Mouse (Mus musculus) limb, embryonic 11.5 days (tissue): ENCODE measurements around the gene Spi1. TPM values are rescaled to one million over a fixed set of nuclear protein-coding genes. Genes with fewer than 3 reads are reported as not detected.

ENCODE experiments used
- ATAC-seq: fragments of 200-750 bp; cut with Nextera tagmentation; 2 replicates; pipeline ENCODE4 v1.8.0; 2017; ENCODE audit warnings: low read depth; ENCODE audit not compliant: insufficient number of reproducible peaks, low FRiP score, low TSS enrichment
- DNase-seq: peaks from one replicate; pipeline ENCODE4 v3.0.0-alpha.2; 2015; ENCODE audit warnings: low spot score
- H3K27ac ChIP-seq: fragments of 300-500 bp; sonication (generic); replicated peaks from 2 replicates; pipeline ENCODE4 v1.5.1; 2014; ENCODE audit warnings: low read depth, mild to moderate bottlenecking, low read length
- H3K27me3 ChIP-seq: fragments of 300-500 bp; sonication (generic); 2 replicates; pipeline ENCODE4 v1.6.1; 2014; ENCODE audit warnings: mild to moderate bottlenecking, low read length, mixed read lengths; ENCODE audit not compliant: control insufficient read depth, insufficient read depth
- H3K36me3 ChIP-seq: fragments of 300-500 bp; sonication (generic); 2 replicates; pipeline ENCODE4 v1.6.1; 2014; ENCODE audit warnings: mild to moderate bottlenecking, low read length, moderate library complexity, mixed read lengths; ENCODE audit not compliant: control insufficient read depth, insufficient read depth
- H3K4me1 ChIP-seq: fragments of 300-500 bp; sonication (generic); 2 replicates; pipeline ENCODE4 v1.6.1; 2014; ENCODE audit warnings: low read length, mixed read lengths; ENCODE audit not compliant: control insufficient read depth, insufficient read depth
- H3K4me2 ChIP-seq: fragments of 300-500 bp; sonication (generic); 2 replicates; pipeline ENCODE4 v1.6.1; 2014; ENCODE audit warnings: low read depth, mild to moderate bottlenecking, moderate library complexity; ENCODE audit not compliant: severe bottlenecking
- H3K4me3 ChIP-seq: fragments of 300-500 bp; sonication (generic); 2 replicates; pipeline ENCODE4 v1.5.1; 2014; ENCODE audit warnings: low read depth, low read length
- H3K9ac ChIP-seq: fragments of 300-500 bp; sonication (generic); 2 replicates; pipeline ENCODE4 v1.6.1; 2014; ENCODE audit warnings: mild to moderate bottlenecking, low read length
- H3K9me3 ChIP-seq: fragments of 300-500 bp; sonication (generic); 2 replicates; pipeline ENCODE4 v1.6.1; 2016; ENCODE audit warnings: low read length; ENCODE audit not compliant: control insufficient read depth
- WGBS: fragments of 180-500 bp; shearing (Covaris S2); extraction: QIAGEN DNeasy Blood & Tissue Kit; methylation state at CpG from one replicate; pipeline ENCODE4 v1.1.7; 2014; 5-methylcytosine and 5-hydroxymethylcytosine counted together
- polyA plus RNA-seq: library from polyadenylated mRNA; unstranded; fragments of >200 nt; fragmentation: Nextera tagmentation; extraction: Ambion mirVana; gene quantifications from 2 replicates; pipeline ENCODE4 v1.2.1, GENCODE M21; 2014

Spi1 gene
- polyA plus RNA-seq, 1 experiment from 2014 or later = 1.9 TPM

DNA sequence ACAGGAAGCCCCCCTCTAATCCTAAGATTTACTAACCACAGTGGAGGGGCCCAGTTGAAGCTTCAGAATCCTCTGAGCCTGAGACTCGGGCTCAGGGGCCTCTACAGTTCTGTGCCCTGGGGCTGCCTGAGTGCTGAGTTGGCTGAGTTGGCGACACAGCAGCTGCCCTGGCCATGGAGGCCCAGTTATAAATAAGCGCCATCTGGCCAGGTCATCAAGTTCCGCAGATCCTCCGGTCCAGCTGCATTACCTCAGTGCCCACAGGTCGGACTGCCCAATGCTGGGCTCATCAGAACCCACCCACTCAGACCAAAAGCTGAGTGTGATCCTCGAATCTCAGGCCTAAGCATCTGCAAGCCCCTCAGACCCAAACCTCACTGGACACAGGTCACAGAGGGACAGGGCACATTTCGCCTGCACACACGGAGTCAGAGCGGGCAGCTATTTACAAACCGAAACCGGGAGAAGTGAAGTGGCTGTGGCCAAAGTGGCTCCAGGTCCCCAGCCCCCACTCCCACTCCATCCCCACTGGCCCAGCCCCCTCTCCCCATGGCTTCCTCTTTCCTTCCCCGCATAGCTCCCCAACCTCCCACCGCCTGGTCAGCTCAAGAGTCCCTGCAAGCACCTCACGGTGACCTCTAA lies 2.1 kb downstream of the Spi1 start:
- Histone ChIP-seq H3K4me2 (no peak overlapping the region), H3K36me3 (no peaks in the 10 kb centered on the region), H3K4me1 (no peaks in the 10 kb centered on the region), H3K27ac (no peak overlapping the region), H3K27me3 (no peaks in the 10 kb centered on the region), H3K9me3 (no peaks in the 10 kb centered on the region), H3K9ac (no peak overlapping the region), H3K4me3 (no peak overlapping the region)
- DNase-seq = no peak
- peak; percentile 11; the same call in 1 of the 2 replicates for ATAC-seq
- WGBS = 82% methylated on average over 15 of the region's 15 CpGs

DNA sequence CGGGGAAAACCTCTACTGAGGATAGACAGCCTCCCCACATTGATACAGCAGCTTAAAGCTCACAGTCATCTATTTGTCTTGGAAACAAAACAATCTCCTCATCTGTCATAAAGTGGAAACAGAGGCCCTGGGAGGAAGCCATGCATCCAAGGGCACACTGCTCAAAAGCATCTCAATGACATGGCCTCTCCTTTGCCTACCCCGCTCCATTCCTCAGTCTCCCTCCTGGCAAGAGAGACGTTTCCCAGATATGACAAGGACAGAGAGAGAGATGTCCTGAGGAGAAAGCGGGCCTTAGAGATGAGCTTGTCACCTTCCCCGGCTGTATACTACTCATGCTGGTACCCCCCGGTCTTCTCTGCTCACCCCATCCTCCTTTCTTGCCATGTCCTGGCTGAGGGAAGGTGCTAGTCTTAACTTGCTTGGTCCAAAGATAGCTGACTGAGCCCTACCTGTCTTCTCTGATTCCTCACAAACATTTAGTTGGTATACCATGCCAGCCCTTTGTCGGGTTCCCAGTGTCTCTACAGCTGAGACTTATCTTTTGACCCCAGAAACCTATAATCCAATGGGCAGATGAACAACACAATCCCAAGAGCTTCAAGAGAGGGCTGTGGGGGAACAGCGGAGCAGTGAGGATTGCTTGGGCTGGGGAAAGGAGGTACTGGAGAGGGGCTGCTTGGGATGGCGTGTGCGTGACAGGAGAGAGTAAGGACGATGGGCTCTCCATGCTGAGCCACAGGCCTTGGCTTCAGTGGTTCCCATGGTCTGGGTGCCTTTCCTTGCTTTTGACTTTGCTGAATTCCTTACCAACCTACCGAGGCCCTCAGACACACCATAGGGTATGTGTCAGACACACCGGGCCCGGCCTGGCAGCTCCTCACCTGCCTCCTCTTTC lies 3.6 kb downstream of the Spi1 start:
- no peak overlapping the region for H3K9ac ChIP-seq
- H3K4me3 ChIP-seq = no peak overlapping the region
- H3K36me3 ChIP-seq = no peaks in the 10 kb centered on the region
- H3K27me3 ChIP-seq = no peaks in the 10 kb centered on the region
- H3K9me3 ChIP-seq = no peaks in the 10 kb centered on the region
- no peak for ATAC-seq
- WGBS = 89% methylated on average over 14 of the region's 14 CpGs
- no peaks in the 10 kb centered on the region for H3K4me1 ChIP-seq
- no peak for DNase-seq
- no peak overlapping the region for H3K27ac ChIP-seq
- no peak overlapping the region for H3K4me2 ChIP-seq

DNA sequence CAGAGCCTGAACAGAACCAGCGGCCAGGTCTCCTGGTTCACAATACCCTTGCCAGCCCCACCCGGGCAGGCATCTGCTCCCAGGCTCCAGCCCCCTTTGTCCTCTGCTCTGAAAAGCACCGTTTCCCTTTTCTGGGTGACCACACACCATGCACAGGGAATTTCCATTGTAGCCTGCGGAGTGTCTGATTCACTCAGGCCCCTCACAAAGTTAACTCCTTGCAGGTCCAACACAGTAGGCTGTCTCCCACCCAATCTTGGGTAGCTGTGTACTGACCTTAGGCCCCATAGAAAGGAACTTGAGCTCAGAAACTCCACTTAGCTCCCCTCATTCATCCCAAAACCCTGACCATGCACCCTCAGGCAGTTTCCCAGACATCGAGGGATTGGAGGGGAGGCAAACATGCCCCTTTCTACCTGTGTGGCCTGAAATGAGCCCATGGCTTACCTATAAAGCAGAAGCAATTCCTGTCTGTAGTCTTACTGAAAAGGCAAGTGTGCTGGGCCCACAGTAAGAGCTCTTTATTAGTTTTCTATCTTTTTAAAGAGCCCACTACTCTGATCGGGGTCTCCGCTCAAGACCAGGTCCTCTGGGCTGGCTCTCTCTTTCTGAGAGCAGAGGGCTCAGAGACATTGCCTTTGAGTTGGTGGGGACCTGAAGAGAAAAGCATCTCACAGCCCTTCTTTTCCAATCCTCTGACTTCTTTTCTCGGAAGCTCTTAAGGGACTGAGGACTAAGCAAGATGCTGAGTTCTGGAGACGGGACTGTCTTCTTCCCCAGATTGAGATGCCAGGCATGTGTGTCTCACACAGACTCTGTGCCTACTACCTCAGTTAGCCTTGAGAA lies 4.4 kb downstream of the Spi1 start:
- H3K27ac ChIP-seq = no peak overlapping the region
- no peak overlapping the region for H3K4me3 ChIP-seq
- ATAC-seq (no peak), DNase-seq (no peak)
- H3K4me2 ChIP-seq = no peak overlapping the region
- no peaks in the 10 kb centered on the region for H3K9me3 ChIP-seq
- 83% methylated on average over 9 of the region's 9 CpGs for WGBS
- no peak overlapping the region for H3K9ac ChIP-seq
- no peaks in the 10 kb centered on the region for H3K4me1 ChIP-seq
- H3K27me3 ChIP-seq = no peaks in the 10 kb centered on the region
- no peaks in the 10 kb centered on the region for H3K36me3 ChIP-seq

DNA sequence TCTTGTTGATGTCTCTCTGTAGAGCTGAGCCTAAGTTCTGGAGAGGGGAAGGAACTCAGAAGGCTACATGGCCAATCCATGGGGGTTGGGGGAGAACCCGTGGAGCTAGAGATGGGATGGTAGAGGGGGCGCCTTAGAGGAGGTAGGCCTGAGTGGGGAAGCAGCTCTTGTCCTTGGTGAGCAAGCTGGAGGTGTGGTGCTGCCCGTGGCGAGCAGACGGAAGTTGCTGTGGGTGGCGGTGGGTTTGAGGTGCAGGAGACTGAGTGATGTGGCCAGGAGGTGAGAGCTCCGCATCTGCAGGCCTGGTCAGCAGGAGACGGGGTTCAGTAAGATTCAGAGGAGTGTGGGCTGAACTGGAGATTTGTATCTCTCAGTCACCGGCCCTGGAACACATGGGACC lies 5.3 kb downstream of the Spi1 start:
- WGBS = 87% methylated on average over 9 of the region's 9 CpGs
- Histone ChIP-seq H3K4me1 (no peaks in the 10 kb centered on the region), H3K4me3 (no peak overlapping the region), H3K27me3 (no peaks in the 10 kb centered on the region), H3K9me3 (no peaks in the 10 kb centered on the region), H3K9ac (no peak overlapping the region), H3K27ac (no peak overlapping the region), H3K4me2 (no peak overlapping the region), H3K36me3 (no peaks in the 10 kb centered on the region)
- ATAC-seq = no peak
- DNase-seq = no peak

DNA sequence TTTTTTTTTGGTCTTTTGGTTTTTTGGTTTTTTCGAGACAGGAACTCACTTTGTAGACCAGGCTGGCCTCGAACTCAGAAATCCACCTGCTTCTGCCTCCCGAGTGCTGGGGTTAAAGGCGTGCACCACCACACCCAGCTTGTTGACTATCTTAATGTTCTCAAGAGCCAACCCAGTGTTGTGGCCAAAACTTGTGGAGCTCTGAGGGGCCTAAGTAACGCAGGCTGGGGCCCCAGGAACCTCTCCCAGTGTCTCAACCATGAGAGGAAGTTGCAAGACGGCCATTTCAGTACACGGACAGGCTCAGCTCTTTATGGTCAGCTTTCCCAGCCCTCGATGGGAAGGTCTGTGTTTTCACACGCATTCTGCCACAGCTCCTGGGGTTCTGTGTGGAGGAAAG lies 6.8 kb downstream of the Spi1 start:
- Histone ChIP-seq H3K27me3 (no peaks in the 10 kb centered on the region), H3K4me1 (no peaks in the 10 kb centered on the region), H3K36me3 (no peaks in the 10 kb centered on the region), H3K27ac (no peak overlapping the region), H3K9me3 (no peaks in the 10 kb centered on the region), H3K4me3 (no peak overlapping the region), H3K9ac (no peak overlapping the region), H3K4me2 (no peak overlapping the region)
- ATAC-seq (no peak), DNase-seq (no peak)
- WGBS = 76% methylated on average over 9 of the region's 9 CpGs

DNA sequence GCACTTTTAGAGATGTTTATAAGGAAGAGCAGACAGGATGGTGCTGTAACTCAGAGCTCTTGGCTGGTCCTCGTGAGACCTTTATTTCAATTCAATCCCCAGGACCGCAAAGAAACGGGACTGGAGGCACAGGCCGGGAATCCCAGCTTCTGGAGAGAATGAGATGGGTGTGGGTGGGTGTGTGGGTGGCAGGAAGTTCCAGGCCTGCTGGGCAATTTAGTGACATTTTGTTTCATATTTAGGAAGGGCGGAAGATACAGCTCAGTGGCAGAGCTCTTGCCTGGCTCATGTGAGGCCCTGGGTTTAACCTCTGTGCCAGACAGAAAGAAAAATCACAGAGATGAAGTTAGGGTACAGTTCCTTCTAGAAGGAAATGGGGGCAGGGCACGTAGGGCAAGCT lies 8.0 kb downstream of the Spi1 start:
- no peak for ATAC-seq
- Histone ChIP-seq H3K27ac (no peak overlapping the region), H3K36me3 (no peaks in the 10 kb centered on the region), H3K4me1 (no peaks in the 10 kb centered on the region), H3K27me3 (no peaks in the 10 kb centered on the region), H3K9ac (no peak overlapping the region), H3K9me3 (no peaks in the 10 kb centered on the region), H3K4me3 (no peak overlapping the region), H3K4me2 (no peak overlapping the region)
- 79% methylated on average over 6 of the region's 6 CpGs for WGBS
- no peak for DNase-seq

DNA sequence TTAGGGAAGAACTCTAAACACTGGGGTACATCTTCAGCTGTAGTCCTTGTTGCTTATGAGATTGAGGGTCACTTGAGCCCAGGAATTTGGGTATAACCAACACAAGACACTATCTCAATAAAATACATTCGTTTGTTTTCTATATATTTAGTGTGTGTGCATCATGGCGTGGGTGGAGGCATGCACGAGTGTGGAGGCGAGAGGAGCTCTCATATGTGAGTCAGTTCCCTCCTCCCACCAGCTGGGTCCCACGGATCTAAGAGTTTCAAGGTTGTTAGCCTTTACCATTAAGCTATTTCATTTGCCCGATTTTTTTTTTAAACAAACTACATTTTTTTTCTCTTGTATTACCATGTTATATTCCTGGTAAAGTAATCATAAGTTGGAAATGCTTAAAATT lies 8.6 kb downstream of the Spi1 start:
- no peaks in the 10 kb centered on the region for H3K9me3 ChIP-seq
- DNase-seq (no peak), ATAC-seq (no peak)
- H3K9ac ChIP-seq = no peak overlapping the region
- H3K36me3 ChIP-seq = no peaks in the 10 kb centered on the region
- no peaks in the 10 kb centered on the region for H3K4me1 ChIP-seq
- H3K4me2 ChIP-seq = no peak overlapping the region
- 73% methylated on average over 6 of the region's 6 CpGs for WGBS
- H3K4me3 ChIP-seq = no peak overlapping the region
- H3K27me3 ChIP-seq = no peaks in the 10 kb centered on the region
- H3K27ac ChIP-seq = no peak overlapping the region

DNA sequence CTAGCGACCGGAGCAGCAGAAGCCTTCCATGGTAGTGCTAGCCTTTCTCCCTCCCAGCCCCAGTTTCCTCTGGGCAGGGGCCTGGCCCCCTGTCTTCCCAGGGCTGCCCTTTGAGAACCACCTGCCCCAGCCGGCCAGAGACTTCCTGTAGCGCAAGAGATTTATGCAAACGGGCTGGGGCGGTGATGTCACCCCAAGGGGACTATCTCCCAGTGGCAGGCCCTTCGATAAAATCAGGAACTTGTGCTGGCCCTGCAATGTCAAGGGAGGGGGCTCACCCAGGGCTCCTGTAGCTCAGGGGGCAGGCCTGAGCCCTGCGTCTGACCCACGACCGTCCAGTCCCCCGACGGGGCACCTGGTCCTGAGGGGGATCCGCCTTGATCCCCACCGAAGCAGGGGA lies 14.3 kb downstream of the Spi1 start:
- Histone ChIP-seq H3K4me1 (no peaks in the 10 kb centered on the region), H3K9ac (no peak overlapping the region; the same call in 1 of the 2 replicates), H3K36me3 (no peaks in the 10 kb centered on the region), H3K9me3 (no peaks in the 10 kb centered on the region), H3K4me2 (no peak overlapping the region), H3K4me3 (no peak overlapping the region), H3K27me3 (no peaks in the 10 kb centered on the region), H3K27ac (no peak overlapping the region)
- ATAC-seq (no peak), DNase-seq (no peak)
- 67% methylated on average over 14 of the region's 14 CpGs for WGBS
